Mouse (Mus musculus) T-helper 17 cell (primary cell): ENCODE results near the gene Pitpna.

Source experiments
- in situ Hi-C, 2 experiments: fragments of 300-600 bp; cut with MboI, MseI; formaldehyde crosslinking; loops; 1 replicate in 1 of 2; 2 replicates in 1 of 2; pipeline ENCODE4 v1.15.1; 2025; ENCODE audit warnings: high pct_unique_total_duplicates in 2 of 2

Gene Pitpna

GRCm38 (mm10) chr11:75655621-75656545, 68.0 kb downstream of the Pitpna start:
- in situ Hi-C loops = no loop called here

- in situ Hi-C loops = no loop called here
Observed at GRCm38 (mm10) chr11:75656621-75657590, 69.0 kb downstream of the Pitpna start.

GRCm38 (mm10) chr11:75657841-75658240, 69.9 kb downstream of the Pitpna start:
- in situ Hi-C loops = no loop called here

- in situ Hi-C loops = no loop called here
Observed at GRCm38 (mm10) chr11:75658311-75658710, 70.4 kb downstream of the Pitpna start.

GRCm38 (mm10) chr11:75658996-75659750, 71.3 kb downstream of the Pitpna start:
- in situ Hi-C loops = no loop called here

- in situ Hi-C loops = no loop called here
Observed at GRCm38 (mm10) chr11:75660081-75660590, 72.2 kb downstream of the Pitpna start.

GRCm38 (mm10) chr11:75660941-75661800, 73.3 kb downstream of the Pitpna start:
- in situ Hi-C loops = no loop called here

GRCm38 (mm10) chr11:75662131-75662530, 74.2 kb downstream of the Pitpna start:
- in situ Hi-C loops = no loop called here

DNA sequence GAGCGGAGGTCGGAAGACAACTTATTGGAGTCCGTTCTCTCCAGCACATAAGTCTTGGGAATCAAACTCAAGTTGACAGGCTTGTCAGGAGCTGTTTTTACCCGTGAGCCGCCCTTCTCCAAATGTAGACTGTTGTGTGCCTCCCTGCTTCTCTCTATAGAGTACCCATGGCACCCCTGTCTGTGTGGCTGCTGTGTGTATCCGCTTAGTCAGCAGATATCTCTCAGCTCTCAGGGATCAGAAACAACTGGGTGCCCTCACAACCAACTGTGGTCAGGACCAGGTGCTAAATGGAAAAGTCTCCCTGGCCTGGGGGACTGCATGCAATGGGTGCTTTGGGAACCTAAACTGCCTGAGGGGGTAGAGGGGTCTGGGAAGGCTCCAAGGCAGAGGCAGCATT, 78.4 kb downstream of the Pitpna start:
- in situ Hi-C loops = no loop called here

- in situ Hi-C loops = no loop called here
Observed at GRCm38 (mm10) chr11:75668621-75669020, 80.7 kb downstream of the Pitpna start.

- in situ Hi-C loops = no loop called here
Observed at GRCm38 (mm10) chr11:75669176-75669852, 81.4 kb downstream of the Pitpna start.

DNA sequence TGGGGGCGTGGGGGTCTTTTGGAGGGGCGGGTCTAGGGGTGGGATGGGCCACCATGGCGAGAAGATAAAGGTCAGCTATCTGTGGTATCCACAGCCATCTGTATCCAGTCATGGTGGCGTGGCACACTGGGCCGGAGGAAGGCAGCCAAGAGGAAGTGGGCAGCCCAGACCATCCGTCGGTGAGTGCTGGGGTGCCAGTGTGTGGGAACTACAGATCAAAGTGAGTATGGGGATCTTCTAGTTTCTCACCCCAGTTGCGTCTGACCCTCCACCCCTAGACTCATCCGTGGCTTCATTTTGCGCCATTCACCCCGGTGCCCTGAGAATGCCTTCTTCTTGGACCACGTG, 81.9 kb downstream of the Pitpna start:
- in situ Hi-C loops = no loop called here

- in situ Hi-C loops = no loop called here
Observed at GRCm38 (mm10) chr11:75671426-75672180, 83.7 kb downstream of the Pitpna start.

- in situ Hi-C loops = no loop called here
Observed at GRCm38 (mm10) chr11:75673411-75673810, 85.5 kb downstream of the Pitpna start.

DNA sequence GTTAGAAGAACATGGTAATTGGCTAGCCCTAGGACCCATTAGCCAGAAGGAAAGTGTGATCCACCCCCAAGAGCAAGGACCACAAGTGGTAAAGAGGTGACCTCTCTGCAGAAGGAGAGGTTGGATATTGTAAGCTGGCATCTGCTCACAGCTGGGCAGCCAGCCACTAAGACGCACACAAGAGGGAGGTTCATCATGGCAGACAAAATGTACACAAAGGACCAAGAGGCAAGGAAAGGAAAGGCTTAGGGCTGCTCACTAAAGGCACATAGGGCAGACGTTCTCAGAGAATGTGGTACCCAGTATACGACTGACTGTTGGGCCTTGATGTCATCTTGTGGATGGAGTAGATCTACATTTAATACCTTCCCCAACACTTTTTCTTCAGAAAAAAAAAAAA, 87.0 kb downstream of the Pitpna start:
- in situ Hi-C loops = no loop called here

- in situ Hi-C loops = no loop called here
Observed at GRCm38 (mm10) chr11:75677881-75678746, 90.2 kb downstream of the Pitpna start.
